Mouse (Mus musculus) kidney, postnatal 0 days (tissue): ENCODE results near the gene Retnlg. TPM values are rescaled to one million over a fixed set of nuclear protein-coding genes. Genes with fewer than 3 reads are reported as not detected.
"Not testable (repeated sequence)": the region's sequence is repeated elsewhere in the genome, so short reads cannot be mapped to it uniquely, and the experiment has no call there.

Experiments
- ATAC-seq: fragments of 200-750 bp; cut with Nextera tagmentation; replicated peaks from 2 replicates; pipeline ENCODE4 v1.8.0; 2017; ENCODE audit warnings: low read depth, moderate number of reproducible peaks, moderate TSS enrichment, moderate library complexity; ENCODE audit not compliant: low FRiP score
- DNase-seq: peaks from one replicate; pipeline ENCODE4 v3.0.0-alpha.2; 2016; ENCODE audit warnings: low spot score
- H3K27ac ChIP-seq: fragments of 300-500 bp; sonication (generic); 2 replicates; pipeline ENCODE4 v1.5.1; 2014; ENCODE audit warnings: mild to moderate bottlenecking
- H3K27me3 ChIP-seq: fragments of 300-500 bp; sonication (generic); 2 replicates; pipeline ENCODE4 v1.6.1; 2014; ENCODE audit warnings: low read length, mixed read lengths; ENCODE audit not compliant: insufficient read depth
- H3K36me3 ChIP-seq: fragments of 300-500 bp; sonication (generic); 2 replicates; pipeline ENCODE4 v1.6.1; 2014; ENCODE audit warnings: low read length, mixed read lengths; ENCODE audit not compliant: insufficient read depth
- H3K4me1 ChIP-seq: fragments of 300-500 bp; sonication (generic); replicated peaks from 2 replicates; pipeline ENCODE4 v1.6.1; 2014; ENCODE audit warnings: antibody characterized with exemption, low read length, mixed read lengths; ENCODE audit not compliant: insufficient read depth
- H3K4me2 ChIP-seq: fragments of 300-500 bp; sonication (generic); 2 replicates; pipeline ENCODE4 v1.6.1; 2014; ENCODE audit warnings: mild to moderate bottlenecking, low read length, moderate library complexity, mixed read lengths
- H3K4me3 ChIP-seq: fragments of 300-500 bp; sonication (generic); replicated peaks from 2 replicates; pipeline ENCODE4 v1.5.1; 2014; ENCODE audit warnings: low read depth, low read length
- H3K9ac ChIP-seq: fragments of 300-500 bp; sonication (generic); 2 replicates; pipeline ENCODE4 v1.6.1; 2014; ENCODE audit warnings: low read depth, low read length
- H3K9me3 ChIP-seq: fragments of 300-500 bp; sonication (generic); replicated peaks from 2 replicates; pipeline ENCODE4 v1.6.1; 2016; ENCODE audit warnings: low read length, inconsistent platforms, mixed read lengths
- CTCF ChIP-seq: IDR thresholded peaks from 2 replicates; pipeline ENCODE4 v1.5.1; 2016; ENCODE audit warnings: antibody characterized with exemption, low read depth, mild to moderate bottlenecking, moderate library complexity
- WGBS: fragments of 180-500 bp; shearing (Covaris S2); extraction: QIAGEN DNeasy Blood & Tissue Kit; methylation state at CpG from one replicate; pipeline ENCODE4 v1.1.7; 2014; 5-methylcytosine and 5-hydroxymethylcytosine counted together
- polyA plus RNA-seq: library from polyadenylated mRNA; unstranded; fragments of >200 nt; fragmentation: Nextera tagmentation; extraction: Ambion mirVana; gene quantifications from 2 replicates; pipeline ENCODE4 v1.2.1, GENCODE M21; 2015

Gene Retnlg
- 9.4 and 11.8 TPM in 2 replicates for polyA plus RNA-seq

GRCm38 (mm10) chr16:48872321-48872720 is at the start of gene Retnlg:
TSS of gene Retnlg (plus strand) at chr16:48872621.
- WGBS = 58% methylated on average over 4 of the region's 4 CpGs
- TF ChIP-seq CTCF = no peak

GRCm38 (mm10) chr16:48826474-48826873 is 45.9 kb upstream of the Retnlg start:
- ATAC-seq (no peak), DNase-seq (no peak)
- Histone ChIP-seq H3K9me3 (no peaks in the 10 kb centered on the region), H3K4me3 (no peak overlapping the region), H3K27ac (no peak overlapping the region), H3K4me1 (no peaks in the 10 kb centered on the region), H3K36me3 (no peaks in the 10 kb centered on the region), H3K27me3 (no peaks in the 10 kb centered on the region), H3K4me2 (no peak overlapping the region), H3K9ac (no peak overlapping the region)
- no peak for TF ChIP-seq CTCF
- WGBS = 78% methylated on average over 3 of the region's 3 CpGs

More at GRCm38 (mm10) chr16:48872321-48872720, at the start of gene Retnlg:
- Histone ChIP-seq H3K4me1 (no peaks in the 10 kb centered on the region), H3K4me3 (no peak within 1 kb of the TSS), H3K4me2 (no peak within 1 kb of the TSS), H3K9ac (no peak within 1 kb of the TSS), H3K9me3 (no peaks in the 10 kb centered on the region), H3K36me3 (no peaks in the 10 kb centered on the region), H3K27me3 (no peaks in the 10 kb centered on the region), H3K27ac (no peak within 1 kb of the TSS)
- DNase-seq (no peak), ATAC-seq (no peak)

GRCm38 (mm10) chr16:48827625-48828024 is 44.8 kb upstream of the Retnlg start:
- 29% methylated on average over 1 of the region's 1 CpGs for WGBS
- Histone ChIP-seq H3K9ac (no peak overlapping the region), H3K4me2 (no peak overlapping the region), H3K4me1 (no peaks in the 10 kb centered on the region), H3K27me3 (no peaks in the 10 kb centered on the region), H3K27ac (no peak overlapping the region), H3K36me3 (no peaks in the 10 kb centered on the region), H3K9me3 (no peaks in the 10 kb centered on the region), H3K4me3 (no peak overlapping the region)
- DNase-seq (no peak), ATAC-seq (no peak)
- no peak for TF ChIP-seq CTCF

- no peaks in the 10 kb centered on the region for H3K4me1 ChIP-seq
- no peaks in the 10 kb centered on the region for H3K36me3 ChIP-seq
- H3K9ac ChIP-seq = no peak overlapping the region
- no peak overlapping the region for H3K4me3 ChIP-seq
- H3K4me2 ChIP-seq = no peak overlapping the region
- ATAC-seq (no peak), DNase-seq (no peak)
- no peaks in the 10 kb centered on the region for H3K27me3 ChIP-seq
- WGBS = 83% methylated on average over 4 of the region's 4 CpGs
- H3K9me3 ChIP-seq = no peaks in the 10 kb centered on the region
- TF ChIP-seq CTCF = no peak
- H3K27ac ChIP-seq = no peak overlapping the region
Measured at GRCm38 (mm10) chr16:48829060-48829459, 43.4 kb upstream of the Retnlg start.

- DNase-seq (no peak), ATAC-seq (no peak)
- Histone ChIP-seq H3K27ac (no peak overlapping the region), H3K9me3 (no peaks in the 10 kb centered on the region), H3K9ac (no peak overlapping the region), H3K36me3 (no peaks in the 10 kb centered on the region), H3K4me1 (no peaks in the 10 kb centered on the region), H3K4me3 (no peak overlapping the region), H3K4me2 (no peak overlapping the region), H3K27me3 (no peaks in the 10 kb centered on the region)
- no peak for TF ChIP-seq CTCF
- WGBS = 78% methylated on average over 7 of the region's 8 CpGs
Measured at GRCm38 (mm10) chr16:48832055-48832454, 40.4 kb upstream of the Retnlg start.

GRCm38 (mm10) chr16:48833626-48834025 is 38.8 kb upstream of the Retnlg start:
- not testable (repeated sequence) for ATAC-seq, H3K4me3 ChIP-seq, H3K9ac ChIP-seq, H3K4me1 ChIP-seq, DNase-seq, H3K27me3 ChIP-seq, H3K27ac ChIP-seq, H3K9me3 ChIP-seq, H3K36me3 ChIP-seq, H3K4me2 ChIP-seq
- 39% methylated on average over 1 of the region's 1 CpGs for WGBS

- no peak within 1 kb of the TSS for H3K9ac ChIP-seq
- TF ChIP-seq CTCF = no peak
- H3K27ac ChIP-seq = no peak within 1 kb of the TSS
- H3K4me2 ChIP-seq = no peak within 1 kb of the TSS
- 83% methylated on average over 3 of the region's 3 CpGs for WGBS
- H3K4me3 ChIP-seq = no peak within 1 kb of the TSS
- H3K4me1 ChIP-seq = no peaks in the 10 kb centered on the region
- ATAC-seq (no peak), DNase-seq (no peak)
- no peaks in the 10 kb centered on the region for H3K9me3 ChIP-seq
- H3K36me3 ChIP-seq = no peaks in the 10 kb centered on the region
- no peaks in the 10 kb centered on the region for H3K27me3 ChIP-seq
Measured at GRCm38 (mm10) chr16:48842266-48842665, 30.2 kb upstream of the Retnlg start, which contains the start of gene Retnla. TSS of gene Retnla (plus strand) at chr16:48842551.
